Mouse (Mus musculus): Measurements from ENCODE around the gene Gm11639.

DNA sequence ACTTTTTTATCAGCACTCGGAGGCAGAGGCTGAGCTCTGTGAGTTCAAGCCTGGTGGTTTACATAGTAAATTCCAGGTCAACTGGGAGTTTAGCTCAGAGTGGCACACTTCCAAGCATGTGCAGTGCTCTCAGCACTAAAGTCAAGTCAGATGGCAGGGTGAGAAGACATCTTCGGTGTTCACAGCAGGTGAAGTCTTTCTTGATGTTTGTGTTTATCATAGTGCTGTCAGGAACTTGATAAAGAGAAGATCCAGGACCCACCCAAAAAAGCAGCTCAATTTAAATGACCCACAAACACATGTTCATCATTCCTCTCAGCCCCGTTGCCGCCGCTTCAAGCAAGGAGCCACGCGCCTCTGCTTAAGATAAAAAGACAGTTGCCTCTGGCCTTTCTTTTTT lies 450.2 kb downstream of the Gm11639 start:
- TF ChIP-seq CTCF (IDR thresholded peaks at IDR 0.05; ENCODE audit: extremely low read depth, insufficient read depth, low read length) (no peak), POLR2A (IDR thresholded peaks at IDR 0.05; ENCODE audit: extremely low read depth, insufficient read depth, low read length) (no peak)

Data from cortical plate, adult 2 months (tissue).